Mouse (Mus musculus) liver, adult (tissue): ENCODE data around the gene St8sia1.

Experiments
- GATA4 ChIP-seq: IDR thresholded peaks from 2 replicates; pipeline ENCODE4 v1.6.1; 2014; ENCODE audit warnings: mild to moderate bottlenecking, low read length; ENCODE audit not compliant: insufficient replicate concordance

Gene St8sia1

GRCm38 (mm10) chr6:142928551-142929309, 35.5 kb downstream of the St8sia1 start:
- TF ChIP-seq GATA4: no peak

- no peak for TF ChIP-seq GATA4
Measured at GRCm38 (mm10) chr6:142926901-142927605, 37.2 kb downstream of the St8sia1 start.

GRCm38 (mm10) chr6:142925921-142926320, 38.3 kb downstream of the St8sia1 start:
- TF ChIP-seq GATA4: no peak

GRCm38 (mm10) chr6:142925374-142925773, 38.9 kb downstream of the St8sia1 start:
- no peak for TF ChIP-seq GATA4

GRCm38 (mm10) chr6:142920901-142921300, 43.4 kb downstream of the St8sia1 start:
- TF ChIP-seq GATA4: no peak

GRCm38 (mm10) chr6:142918691-142919090, 45.6 kb downstream of the St8sia1 start:
- TF ChIP-seq GATA4: no peak

GRCm38 (mm10) chr6:142917471-142917901, 46.8 kb downstream of the St8sia1 start:
- TF ChIP-seq GATA4: no peak

- no peak for TF ChIP-seq GATA4
Measured at GRCm38 (mm10) chr6:142916271-142916941, 47.8 kb downstream of the St8sia1 start.

- no peak for TF ChIP-seq GATA4
Measured at GRCm38 (mm10) chr6:142915464-142915863, 48.8 kb downstream of the St8sia1 start.

- TF ChIP-seq GATA4: no peak
Measured at GRCm38 (mm10) chr6:142914676-142915075, 49.6 kb downstream of the St8sia1 start.

GRCm38 (mm10) chr6:142911263-142911662, 53.0 kb downstream of the St8sia1 start:
- TF ChIP-seq GATA4: no peak

- TF ChIP-seq GATA4: no peak
Measured at GRCm38 (mm10) chr6:142910721-142911120, 53.5 kb downstream of the St8sia1 start.

GRCm38 (mm10) chr6:142909771-142910105, 54.5 kb downstream of the St8sia1 start:
- no peak for TF ChIP-seq GATA4

GRCm38 (mm10) chr6:142908911-142909770, 55.1 kb downstream of the St8sia1 start:
- no peak for TF ChIP-seq GATA4

GRCm38 (mm10) chr6:142908412-142908811, 55.8 kb downstream of the St8sia1 start:
- TF ChIP-seq GATA4: no peak

- no peak for TF ChIP-seq GATA4
Measured at GRCm38 (mm10) chr6:142895371-142895770, 68.9 kb downstream of the St8sia1 start.

GRCm38 (mm10) chr6:142893716-142894115, 70.5 kb downstream of the St8sia1 start:
- TF ChIP-seq GATA4: no peak
